Mouse (Mus musculus): ENCODE measurements around the gene Prlh.

DNA sequence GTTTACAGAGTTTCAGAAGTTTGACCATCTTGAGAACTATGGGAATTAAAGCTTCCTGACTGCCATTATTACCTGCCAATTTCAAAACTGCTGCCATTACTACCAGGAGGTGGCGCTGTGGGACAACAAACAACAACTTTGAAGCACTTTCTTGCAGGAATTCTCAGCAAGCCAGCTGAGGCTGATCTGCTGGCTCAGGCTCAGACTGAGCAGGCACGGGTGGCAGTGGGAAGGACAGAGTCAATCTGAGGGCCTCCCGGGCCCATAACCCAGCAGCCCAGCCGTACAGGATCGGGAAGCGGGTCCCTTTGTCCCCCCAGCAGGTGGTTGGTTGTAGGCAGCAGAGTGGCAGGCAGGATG is 24.4 kb upstream of the Prlh start:
- TF ChIP-seq CTCF (IDR thresholded peaks at IDR 0.05; ENCODE audit: low read depth) (peak; percentile 82), EP300 (IDR thresholded peaks at IDR 0.05; ENCODE audit: low read depth) (no peak)
